Mouse (Mus musculus) thymus, adult 2 months (tissue): ENCODE results near the gene Tmem235.
"Not testable (repeated sequence)": the region's sequence is repeated elsewhere in the genome, so short reads cannot be mapped to it uniquely, and the experiment has no call there.

Experiments used
- CTCF ChIP-seq: fragments of 200-500 bp; IDR thresholded peaks from 2 replicates; pipeline ENCODE4 v1.5.1; 2012; ENCODE audit warnings: mild to moderate bottlenecking, control low read depth, low read length, moderate library complexity, borderline replicate concordance; ENCODE audit not compliant: control insufficient read depth, poor library complexity, insufficient read depth; ENCODE audit errors: extremely low read depth
- POLR2A ChIP-seq: fragments of 200-500 bp; IDR thresholded peaks from 2 replicates; pipeline ENCODE4 v1.6.1; 2012; ENCODE audit warnings: mild to moderate bottlenecking, low read length, control low read depth, moderate library complexity; ENCODE audit not compliant: control insufficient read depth, poor library complexity, insufficient read depth; ENCODE audit errors: extremely low read depth

GRCm38 (mm10) chr11:117815850-117816249 lies 44.7 kb upstream of the Tmem235 start:
- not testable (repeated sequence) for TF ChIP-seq CTCF, POLR2A
